Mouse (Mus musculus) adrenal gland, adult 2 months (tissue): ENCODE measurements at regions not wholly inside any gene's neighbourhood (a gene's known extent, or its start where the extent isn't known, plus 50 kb on each side); places are given as distances from the start of the nearest gene placed in this dataset.

Experiments used
- DNase-seq: peaks from one replicate; pipeline ENCODE4 v3.0.0; 2021

- DNase-seq = no peak
Measured at GRCm38 (mm10) chr6:67114753-67115152, 77.5 kb upstream of the Gadd45a start.

- DNase-seq = no peak
Measured at GRCm38 (mm10) chr6:67113686-67114278, 76.5 kb upstream of the Gadd45a start.

- no peak for DNase-seq
Measured at GRCm38 (mm10) chr6:67113261-67113660, 76.0 kb upstream of the Gadd45a start.

- no peak for DNase-seq
Measured at GRCm38 (mm10) chr6:67112311-67112710, 75.1 kb upstream of the Gadd45a start.

- DNase-seq = no peak
Measured at GRCm38 (mm10) chr6:67111581-67111980, 74.3 kb upstream of the Gadd45a start.

- DNase-seq = no peak
Measured at GRCm38 (mm10) chr6:67110391-67110790, 73.1 kb upstream of the Gadd45a start.

GRCm38 (mm10) chr6:67109774-67110173 is 72.5 kb upstream of the Gadd45a start:
- no peak for DNase-seq

GRCm38 (mm10) chr6:67107517-67107916 is 70.3 kb upstream of the Gadd45a start:
- DNase-seq = no peak

- DNase-seq = no peak
Measured at GRCm38 (mm10) chr6:67106493-67106892, 69.2 kb upstream of the Gadd45a start.

- DNase-seq = no peak
Measured at GRCm38 (mm10) chr6:67105386-67105785, 68.1 kb upstream of the Gadd45a start.

- no peak for DNase-seq
Measured at GRCm38 (mm10) chr6:67104205-67104604, 66.9 kb upstream of the Gadd45a start.

GRCm38 (mm10) chr6:67102541-67103134 is 65.4 kb upstream of the Gadd45a start:
- peak; percentile 92 for DNase-seq

- DNase-seq = peak; percentile 61
Measured at GRCm38 (mm10) chr6:67102014-67102413, 64.8 kb upstream of the Gadd45a start.

- no peak for DNase-seq
Measured at GRCm38 (mm10) chr6:67094426-67094825, 57.2 kb upstream of the Gadd45a start.

- DNase-seq = no peak
Measured at GRCm38 (mm10) chr6:67093128-67093527, 55.9 kb upstream of the Gadd45a start.

GRCm38 (mm10) chr6:67090150-67090549 is 52.9 kb upstream of the Gadd45a start:
- DNase-seq = no peak

- no peak for DNase-seq
Measured at GRCm38 (mm10) chr6:67089530-67090140, 52.4 kb upstream of the Gadd45a start.

GRCm38 (mm10) chr6:67088741-67089455 is 51.6 kb upstream of the Gadd45a start:
- DNase-seq = no peak

GRCm38 (mm10) chr6:67087837-67088440 is 50.7 kb upstream of the Gadd45a start:
- no peak for DNase-seq

- peak; percentile 53 for DNase-seq
Measured at GRCm38 (mm10) chr6:67087393-67087792, 50.1 kb upstream of the Gadd45a start.
